Mouse (Mus musculus) regulatory T cell (primary cell): ENCODE data around the gene Hcn2.

Experiments
- in situ Hi-C: fragments of 300-600 bp; cut with MboI, MseI; formaldehyde crosslinking; loops from one replicate; pipeline ENCODE4 v1.15.1; 2025; ENCODE audit warnings: high pct_unique_total_duplicates

Gene Hcn2

DNA sequence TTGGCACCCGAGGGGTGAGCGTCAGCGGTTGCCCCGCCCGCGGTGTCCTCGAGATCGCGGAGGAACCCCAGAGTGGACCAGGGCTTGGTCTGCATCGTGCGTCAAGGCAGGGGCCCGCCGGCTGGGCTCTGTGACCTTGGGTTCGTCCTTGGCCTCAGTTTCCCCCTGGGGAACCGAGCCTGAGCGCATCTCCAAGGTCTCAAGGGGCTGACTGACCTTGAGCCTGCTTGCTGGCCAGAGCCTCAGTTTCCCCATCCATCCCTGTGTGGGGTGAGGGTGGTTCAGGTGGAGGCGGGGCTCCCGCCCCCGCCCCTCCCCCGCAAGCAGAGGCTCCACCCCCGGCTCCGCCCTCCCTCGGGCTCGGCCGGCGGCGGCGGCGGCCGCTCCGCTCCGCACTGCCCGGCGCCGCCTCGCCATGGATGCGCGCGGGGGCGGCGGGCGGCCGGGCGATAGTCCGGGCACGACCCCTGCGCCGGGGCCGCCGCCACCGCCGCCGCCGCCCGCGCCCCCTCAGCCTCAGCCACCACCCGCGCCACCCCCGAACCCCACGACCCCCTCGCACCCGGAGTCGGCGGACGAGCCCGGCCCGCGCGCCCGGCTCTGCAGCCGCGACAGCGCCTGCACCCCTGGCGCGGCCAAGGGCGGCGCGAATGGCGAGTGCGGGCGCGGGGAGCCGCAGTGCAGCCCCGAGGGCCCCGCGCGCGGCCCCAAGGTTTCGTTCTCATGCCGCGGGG is at the start of gene Hcn2:
Hcn2 (plus strand) TSS at position 381 of the 734 bp plus-strand sequence.
- in situ Hi-C loops: no loop called here

GRCm38 (mm10) chr10:79668076-79668475 is 48.4 kb upstream of the Hcn2 start:
- in situ Hi-C loops: no loop called here

GRCm38 (mm10) chr10:79668771-79669575 is 47.5 kb upstream of the Hcn2 start, which contains the start of gene Tpgs1:
TSS of gene Tpgs1 (plus strand) at chr10:79669369.
- in situ Hi-C loops: no loop called here

DNA sequence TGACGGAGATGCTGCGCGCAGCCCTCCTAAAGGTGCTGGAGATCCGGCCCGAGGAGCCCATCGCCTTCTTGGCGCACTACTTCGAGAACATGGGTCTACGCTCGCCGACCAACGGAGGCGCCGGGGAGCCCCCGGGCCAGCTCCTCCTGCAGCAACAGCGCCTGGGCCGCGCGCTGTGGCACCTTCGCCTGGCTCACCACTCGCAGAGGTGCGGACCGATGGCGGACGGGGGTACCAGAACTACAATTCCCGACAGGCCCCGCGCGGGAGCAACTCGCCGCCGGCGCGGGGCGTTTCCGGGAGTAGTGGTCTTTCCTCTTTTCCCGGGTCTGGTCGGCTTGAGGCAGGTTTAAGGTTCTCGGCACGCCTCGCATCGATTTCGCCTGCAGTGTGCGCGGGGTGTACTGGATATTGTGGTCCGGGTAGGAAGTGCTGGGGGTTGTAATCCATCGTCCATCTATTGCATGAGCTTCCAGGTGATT is 46.8 kb upstream of the Hcn2 start:
- in situ Hi-C loops: no loop called here

DNA sequence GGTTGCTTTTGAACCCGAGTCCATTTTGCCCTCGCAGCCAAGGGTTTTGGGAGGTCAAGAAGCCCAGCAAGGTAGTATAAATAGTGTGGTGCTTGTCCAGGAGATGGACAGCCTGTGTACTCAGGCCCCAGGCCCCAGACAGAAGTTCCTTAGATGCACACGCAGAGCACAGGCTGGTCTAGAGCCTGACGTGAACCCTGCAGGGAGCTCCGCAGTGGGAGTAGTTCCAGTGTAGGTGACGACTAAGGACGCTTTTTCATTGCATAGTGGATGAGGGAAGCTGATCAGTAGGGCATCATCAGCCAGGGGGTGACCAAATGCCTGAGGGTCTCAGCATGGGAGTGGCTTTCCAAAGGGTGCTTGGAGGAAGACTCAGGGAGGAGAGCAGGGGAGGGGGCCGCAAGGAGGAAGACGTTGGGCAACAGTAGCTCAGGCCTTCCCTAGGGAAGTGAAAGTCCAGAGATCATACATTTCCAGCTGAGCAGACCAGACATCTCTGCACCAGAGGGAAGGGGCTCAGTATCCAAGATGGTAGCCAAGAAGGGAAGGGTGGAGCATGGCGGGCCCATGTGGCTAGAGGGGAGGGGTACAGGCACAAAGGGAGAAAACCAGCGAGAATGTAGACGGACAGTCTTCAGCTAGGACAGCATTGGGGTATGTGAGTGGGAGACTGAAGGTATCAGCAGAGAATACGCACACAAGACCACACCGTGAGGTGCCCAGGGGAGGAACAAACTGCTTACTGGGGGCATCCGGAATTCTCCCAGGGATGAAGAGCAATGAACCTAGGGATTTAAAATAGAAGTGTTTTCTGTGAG is 46.2 kb upstream of the Hcn2 start:
- in situ Hi-C loops: no loop called here

DNA sequence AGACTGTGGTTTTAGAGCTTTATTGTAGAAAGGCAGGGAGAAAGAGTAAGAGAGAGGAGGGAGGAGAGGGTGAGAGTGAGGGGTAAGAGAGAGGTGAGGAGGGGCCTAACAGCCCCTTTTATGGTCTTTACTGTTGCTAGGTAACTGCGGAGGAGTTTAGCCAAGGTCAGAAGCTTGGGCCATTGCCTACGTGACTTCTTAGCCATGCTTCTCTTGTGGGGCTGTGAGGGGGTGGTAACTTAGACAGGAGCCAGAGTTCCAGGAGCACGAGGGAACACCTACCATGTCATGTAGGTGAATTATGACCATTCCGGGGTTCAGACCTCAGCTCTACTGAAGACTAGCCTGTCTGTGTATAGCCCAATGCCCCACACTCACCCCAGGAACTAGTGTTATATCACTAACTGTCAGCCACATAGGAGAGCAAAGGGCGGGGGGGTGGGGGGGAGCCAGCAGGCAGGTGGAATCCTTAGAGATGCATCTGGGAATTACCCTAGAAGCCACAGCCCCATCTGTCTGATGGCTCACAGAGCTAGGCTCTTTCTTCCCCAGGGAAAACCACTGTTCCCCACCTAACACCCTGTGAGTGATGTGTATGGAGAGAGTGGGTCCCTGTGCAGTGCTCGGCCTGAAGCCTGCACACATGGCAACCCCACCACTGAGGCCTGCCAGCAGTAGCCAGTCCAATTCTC is 44.9 kb upstream of the Hcn2 start:
- in situ Hi-C loops: no loop called here

GRCm38 (mm10) chr10:79672088-79672455 is 44.4 kb upstream of the Hcn2 start:
- in situ Hi-C loops: no loop called here

DNA sequence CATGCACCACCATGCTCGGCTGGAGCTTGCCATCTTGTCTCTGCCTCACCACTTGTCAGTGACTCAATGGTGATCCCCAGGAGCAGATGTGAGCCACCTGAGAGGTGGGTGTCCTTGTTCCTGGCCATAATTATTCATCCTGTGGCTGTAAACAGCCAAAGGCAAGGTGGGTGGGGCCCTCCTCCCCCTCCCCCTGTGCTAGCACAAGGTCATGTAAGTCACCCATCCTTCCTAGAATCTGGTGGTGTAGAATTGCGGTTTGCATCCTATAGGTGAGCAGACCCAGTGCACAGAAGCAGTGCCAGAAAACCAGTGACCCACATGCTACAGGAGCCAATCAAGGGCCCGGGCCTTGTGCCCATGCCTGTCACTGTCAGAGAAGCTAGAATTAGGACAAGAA is 43.4 kb upstream of the Hcn2 start:
- in situ Hi-C loops: no loop called here

- in situ Hi-C loops: no loop called here
These were observed 40.9 kb upstream of the Hcn2 start for GRCm38 (mm10) chr10:79675346-79676035.

GRCm38 (mm10) chr10:79680606-79681495 is 35.6 kb upstream of the Hcn2 start:
- in situ Hi-C loops: loop anchor here (10.0 kb wide), 1 partner anchor 1106 kb away; the partner anchor contains the start of gene Ilvbl

DNA sequence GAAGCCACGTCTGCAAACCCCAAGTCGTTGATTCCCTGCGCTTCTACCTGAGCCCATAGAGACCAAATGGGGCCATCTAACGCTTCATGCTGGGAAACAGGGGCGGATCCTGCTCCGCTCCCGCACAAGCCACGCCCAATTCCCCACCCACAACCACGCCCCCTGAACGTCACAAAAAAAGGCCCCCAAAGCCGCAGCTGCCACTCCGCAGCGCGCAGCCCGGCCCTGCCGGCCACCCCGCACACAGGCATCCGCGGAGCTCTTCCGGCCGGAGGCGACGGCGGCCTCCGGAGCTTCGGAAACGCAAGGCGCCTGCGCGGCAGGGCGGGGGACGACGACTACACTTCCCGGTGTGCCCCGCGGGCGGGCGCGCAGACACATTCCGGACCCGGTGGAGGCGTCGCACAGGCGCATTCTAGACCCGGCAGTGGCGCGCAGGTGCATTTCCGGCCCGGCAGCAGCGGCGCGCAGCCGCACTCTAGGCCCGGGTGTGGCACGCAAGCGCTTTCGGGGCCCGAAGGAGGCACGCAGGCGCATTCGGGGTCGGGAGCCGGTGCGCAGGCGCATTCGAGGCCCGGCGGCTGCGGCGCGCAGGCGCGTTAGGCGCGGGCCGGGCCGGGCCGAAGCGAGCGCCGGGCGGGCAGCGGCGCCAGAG is 34.7 kb upstream of the Hcn2 start, which contains the start of gene Cdc34:
Cdc34 (plus strand) TSS at position 605 of the 655 bp plus-strand sequence.
- in situ Hi-C loops: loop anchor here (10.0 kb wide), 1 partner anchor 1107 kb away; the partner anchor contains the start of gene Ilvbl

GRCm38 (mm10) chr10:79682551-79682915 is 33.9 kb upstream of the Hcn2 start:
- in situ Hi-C loops: loop anchor here (10.0 kb wide), 1 partner anchor 1108 kb away; the partner anchor contains the start of gene Ilvbl

GRCm38 (mm10) chr10:79682916-79683582 is 33.4 kb upstream of the Hcn2 start:
- in situ Hi-C loops: loop anchor here (10.0 kb wide), 1 partner anchor 1108 kb away; the partner anchor contains the start of gene Ilvbl

DNA sequence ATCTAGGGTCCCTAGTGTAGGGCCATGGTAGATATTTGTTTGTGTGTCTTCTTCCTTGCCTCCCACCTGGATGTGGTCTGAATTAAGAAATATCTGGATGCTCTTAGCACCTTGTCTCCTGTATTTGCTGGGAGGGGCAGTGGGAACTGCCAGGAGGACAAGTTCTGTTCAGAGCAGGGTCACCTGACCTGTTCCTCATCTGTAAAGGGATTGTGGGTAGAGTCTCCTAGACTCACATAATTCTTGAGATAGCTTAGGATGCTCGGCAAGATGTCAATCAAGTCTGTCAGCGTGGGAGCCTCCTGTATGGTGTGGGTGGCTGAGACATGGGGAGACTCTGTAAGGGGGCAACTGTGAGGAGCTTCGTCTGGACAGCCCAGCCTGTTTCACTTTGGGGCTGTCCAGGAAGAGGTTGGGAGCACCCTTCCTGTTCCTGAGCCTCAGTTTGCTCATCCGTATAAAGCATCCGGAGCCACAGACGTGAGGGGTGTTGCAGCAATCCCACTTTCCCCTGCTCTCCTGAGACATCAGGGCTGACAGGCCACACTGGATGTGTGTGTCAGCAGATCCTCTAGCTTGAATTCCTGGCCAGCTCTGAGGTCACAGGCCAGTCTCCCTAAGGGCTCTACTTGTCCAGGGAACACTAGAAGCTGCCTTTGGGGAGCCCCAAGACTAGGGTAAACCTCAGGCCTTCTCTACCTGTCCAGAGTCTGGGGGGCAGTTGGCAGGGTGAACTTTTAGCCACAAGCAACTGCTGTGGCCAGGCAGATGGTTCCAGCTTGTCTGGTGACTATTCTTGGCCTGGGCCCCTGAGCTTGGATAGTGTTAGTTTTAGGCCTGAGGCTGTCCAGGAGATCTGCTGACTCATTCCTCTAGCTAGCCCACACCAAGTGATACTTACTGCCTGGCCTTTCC is 32.5 kb upstream of the Hcn2 start:
- in situ Hi-C loops: loop anchor here (10.0 kb wide), 1 partner anchor 1109 kb away; the partner anchor contains the start of gene Ilvbl

GRCm38 (mm10) chr10:79684770-79685600 is 31.4 kb upstream of the Hcn2 start:
- in situ Hi-C loops: loop anchor here (10.0 kb wide), 1 partner anchor 1110 kb away; the partner anchor contains the start of gene Ilvbl

DNA sequence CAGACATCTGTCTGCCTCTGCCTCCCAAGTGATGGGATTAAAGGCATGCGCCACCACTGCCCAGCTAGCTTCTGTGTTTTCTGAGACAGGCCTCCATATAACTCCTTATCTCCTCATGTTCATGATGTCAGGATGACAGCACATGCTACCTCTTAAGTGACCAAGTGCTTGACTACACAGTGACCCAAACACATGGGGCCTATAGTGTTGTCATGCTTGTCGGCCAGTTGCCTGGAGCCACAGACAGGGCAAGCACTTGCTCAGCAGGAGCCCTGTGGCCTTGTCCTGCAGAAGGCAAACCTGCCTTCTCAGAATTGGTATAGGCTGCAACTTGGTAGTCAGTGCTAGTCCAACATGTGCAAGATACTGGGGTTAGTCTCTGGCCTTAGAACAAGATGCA is 30.2 kb upstream of the Hcn2 start:
- in situ Hi-C loops: loop anchor here (10.0 kb wide), 1 partner anchor 1111 kb away; the partner anchor contains the start of gene Ilvbl
